Mouse (Mus musculus) kidney, embryonic 16.5 days (tissue): ENCODE measurements around the gene Fam129a. TPM values are rescaled to one million over a fixed set of nuclear protein-coding genes. Genes with fewer than 3 reads are reported as not detected.

ENCODE experiments used
- ATAC-seq: fragments of 200-750 bp; cut with Nextera tagmentation; 2 replicates; pipeline ENCODE4 v1.8.0; 2017; ENCODE audit warnings: moderate TSS enrichment; ENCODE audit not compliant: low FRiP score, low TSS enrichment
- H3K27ac ChIP-seq: fragments of 300-500 bp; sonication (generic); 2 replicates; pipeline ENCODE4 v1.5.1; 2014; ENCODE audit warnings: low read length
- H3K27me3 ChIP-seq: fragments of 300-500 bp; sonication (generic); 2 replicates; pipeline ENCODE4 v1.6.1; 2014; ENCODE audit warnings: low read length, control low read depth, mixed read lengths; ENCODE audit not compliant: insufficient read depth
- H3K36me3 ChIP-seq: fragments of 300-500 bp; sonication (generic); 2 replicates; pipeline ENCODE4 v1.6.1; 2014; ENCODE audit warnings: low read length, control low read depth, mixed read lengths; ENCODE audit not compliant: insufficient read depth
- H3K4me1 ChIP-seq: fragments of 300-500 bp; sonication (generic); 2 replicates; pipeline ENCODE4 v1.6.1; 2014; ENCODE audit warnings: low read length, control low read depth, mixed read lengths; ENCODE audit not compliant: insufficient read depth
- H3K4me2 ChIP-seq: fragments of 300-500 bp; sonication (generic); replicated peaks from 2 replicates; pipeline ENCODE4 v1.6.1; 2014; ENCODE audit warnings: low read depth, low read length
- H3K4me3 ChIP-seq: fragments of 300-500 bp; sonication (generic); 2 replicates; pipeline ENCODE4 v1.5.1; 2014; ENCODE audit warnings: mild to moderate bottlenecking, low read length
- H3K9ac ChIP-seq: fragments of 300-500 bp; sonication (generic); replicated peaks from 2 replicates; pipeline ENCODE4 v1.6.1; 2014; ENCODE audit warnings: low read length
- H3K9me3 ChIP-seq: fragments of 300-500 bp; sonication (generic); 2 replicates; pipeline ENCODE4 v1.6.1; 2016; ENCODE audit warnings: low read length, control low read depth
- WGBS: fragments of 180-500 bp; shearing (Covaris S2); extraction: QIAGEN DNeasy Blood & Tissue Kit; methylation state at CpG from one replicate; pipeline ENCODE4 v1.1.7; 2014; 5-methylcytosine and 5-hydroxymethylcytosine counted together
- polyA plus RNA-seq: library from polyadenylated mRNA; unstranded; fragments of >200 nt; fragmentation: Nextera tagmentation; extraction: Ambion mirVana; gene quantifications from 2 replicates; pipeline ENCODE4 v1.2.1, GENCODE M21; 2015

The Fam129a gene
- polyA plus RNA-seq, 1 experiment from 2014 or later: 11.8 TPM

DNA sequence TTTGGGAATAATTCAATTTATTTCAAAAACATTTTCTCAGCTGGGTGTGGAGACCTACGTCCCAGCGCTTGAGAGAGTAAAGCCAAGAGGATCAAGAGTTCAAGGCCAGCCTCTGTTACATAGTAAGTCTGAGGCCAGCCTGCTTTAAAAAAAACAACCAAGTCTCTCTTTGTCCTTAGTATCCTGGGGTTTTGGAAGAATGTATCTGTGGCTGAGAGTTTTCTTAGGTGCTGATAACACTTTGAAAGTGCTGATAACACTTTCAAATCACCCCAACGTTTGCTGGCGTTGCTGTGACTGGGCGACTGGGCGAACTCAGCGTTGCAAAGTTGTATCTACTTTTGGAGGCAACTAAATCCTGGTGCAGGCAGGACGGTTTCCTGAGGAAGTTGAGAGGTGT is 88.7 kb downstream of the Fam129a start:
- H3K36me3 ChIP-seq: no peaks in the 10 kb centered on the region
- H3K4me1 ChIP-seq: 0 out of 2 replicates have a peak, but pooled peaks cover 4% of the 10 kb centered on the region
- no peak overlapping the region for H3K4me3 ChIP-seq
- ATAC-seq: no peak
- H3K27me3 ChIP-seq: no peaks in the 10 kb centered on the region
- H3K9ac ChIP-seq: no peak overlapping the region
- H3K9me3 ChIP-seq: no peaks in the 10 kb centered on the region
- H3K27ac ChIP-seq: no peak overlapping the region
- 71% methylated on average over 8 of the region's 8 CpGs for WGBS
- H3K4me2 ChIP-seq: no peak overlapping the region

DNA sequence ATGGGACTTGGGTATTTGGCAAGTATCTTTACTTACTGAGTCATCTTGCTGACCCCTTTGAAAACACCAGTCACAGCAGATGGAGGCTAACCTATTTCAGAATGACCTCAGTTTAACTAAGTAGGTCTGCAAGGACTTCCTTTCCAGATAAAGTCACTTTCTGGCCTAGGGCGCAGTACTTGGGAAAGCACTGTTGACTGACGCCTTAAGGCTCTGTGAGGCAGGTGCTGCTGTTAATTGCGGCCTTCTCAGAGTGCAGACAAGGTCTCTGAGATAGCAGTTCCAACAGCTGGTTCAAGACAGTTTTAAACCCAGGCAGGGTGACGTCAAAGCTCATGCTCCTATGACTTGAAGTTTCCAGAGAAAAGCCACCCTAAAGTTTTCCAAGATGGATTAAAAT is 89.3 kb downstream of the Fam129a start:
- H3K9ac ChIP-seq: no peak overlapping the region

DNA sequence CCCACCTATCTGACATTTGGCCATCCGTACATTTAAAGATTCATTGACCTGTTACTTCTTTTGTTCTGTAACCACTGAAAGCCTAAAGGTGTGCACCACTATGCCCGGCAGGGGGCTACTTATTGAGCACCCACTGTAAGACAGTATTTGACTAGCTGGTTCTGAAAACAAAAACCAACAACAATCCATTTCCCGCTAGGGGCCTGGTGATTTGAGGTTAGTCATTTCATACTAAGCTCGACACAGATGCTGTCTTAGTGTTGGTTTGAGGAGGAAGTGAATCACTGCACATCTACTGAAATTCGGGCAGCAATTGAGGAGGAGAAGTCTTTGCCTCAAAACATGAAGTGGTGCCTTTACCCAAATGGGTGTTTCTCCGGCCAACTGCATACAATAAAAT is 89.9 kb downstream of the Fam129a start:
- WGBS: 88% methylated on average over 6 of the region's 6 CpGs

More for the DNA sequence above, 89.3 kb downstream of the Fam129a start:
- H3K4me3 ChIP-seq: no peak overlapping the region
- no peaks in the 10 kb centered on the region for H3K9me3 ChIP-seq
- 0 out of 2 replicates have a peak, but pooled peaks cover 4% of the 10 kb centered on the region for H3K4me1 ChIP-seq
- no peak overlapping the region for H3K4me2 ChIP-seq
- no peak for ATAC-seq
- no peaks in the 10 kb centered on the region for H3K27me3 ChIP-seq
- H3K27ac ChIP-seq: no peak overlapping the region
- 78% methylated on average over 4 of the region's 4 CpGs for WGBS
- H3K36me3 ChIP-seq: no peaks in the 10 kb centered on the region

DNA sequence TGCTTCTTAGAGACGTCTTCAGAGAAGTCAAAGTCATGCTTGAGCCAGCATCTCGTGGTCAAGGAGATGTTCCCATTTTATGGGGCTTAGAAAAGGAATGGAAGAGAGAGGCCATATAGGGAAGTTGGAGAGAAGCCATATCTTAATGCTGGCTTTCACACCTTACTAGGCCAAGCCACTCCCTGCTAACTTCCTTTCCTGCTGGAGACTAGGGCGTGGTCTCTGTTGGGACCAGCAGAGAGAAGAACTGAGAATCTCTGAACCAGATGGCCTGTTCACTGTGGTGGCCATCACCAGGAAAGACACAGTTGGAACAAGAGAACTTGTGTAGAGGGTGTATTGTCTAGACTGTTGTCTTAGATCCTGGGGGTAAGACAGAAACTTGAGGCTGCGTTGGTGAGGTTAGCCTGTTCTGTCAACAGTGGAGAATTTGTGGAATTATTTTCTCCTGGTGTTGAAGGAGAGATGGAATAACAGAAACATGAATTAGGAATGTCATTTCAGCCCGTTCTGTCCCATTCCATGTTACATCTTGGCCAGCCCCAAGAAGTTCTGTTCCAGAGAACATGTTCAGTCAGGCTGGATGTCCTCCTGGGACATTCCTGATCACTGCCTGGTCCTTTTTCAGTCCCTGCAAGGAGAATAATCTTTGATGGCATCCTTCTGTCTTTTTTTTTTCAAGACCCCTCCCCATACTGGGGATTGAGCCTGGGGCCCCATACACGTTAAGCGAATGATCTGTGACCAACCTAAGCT is 90.9 kb downstream of the Fam129a start:
- H3K36me3 ChIP-seq: no peaks in the 10 kb centered on the region
- no peaks in the 10 kb centered on the region for H3K9me3 ChIP-seq
- H3K27ac ChIP-seq: no peak overlapping the region
- no peak overlapping the region for H3K4me2 ChIP-seq
- H3K9ac ChIP-seq: no peak overlapping the region
- 0 out of 2 replicates have a peak, but pooled peaks cover 4% of the 10 kb centered on the region for H3K4me1 ChIP-seq
- no peak overlapping the region for H3K4me3 ChIP-seq
- WGBS: 83% methylated on average over 7 of the region's 7 CpGs
- no peak for ATAC-seq
- no peaks in the 10 kb centered on the region for H3K27me3 ChIP-seq

More for the DNA sequence above, 89.9 kb downstream of the Fam129a start:
- H3K36me3 ChIP-seq: no peaks in the 10 kb centered on the region
- 0 out of 2 replicates have a peak, but pooled peaks cover 4% of the 10 kb centered on the region for H3K4me1 ChIP-seq
- H3K27me3 ChIP-seq: no peaks in the 10 kb centered on the region
- ATAC-seq: no peak
- no peak overlapping the region for H3K27ac ChIP-seq
- no peak overlapping the region for H3K9ac ChIP-seq
- no peaks in the 10 kb centered on the region for H3K9me3 ChIP-seq
- H3K4me2 ChIP-seq: no peak overlapping the region
- no peak overlapping the region for H3K4me3 ChIP-seq

DNA sequence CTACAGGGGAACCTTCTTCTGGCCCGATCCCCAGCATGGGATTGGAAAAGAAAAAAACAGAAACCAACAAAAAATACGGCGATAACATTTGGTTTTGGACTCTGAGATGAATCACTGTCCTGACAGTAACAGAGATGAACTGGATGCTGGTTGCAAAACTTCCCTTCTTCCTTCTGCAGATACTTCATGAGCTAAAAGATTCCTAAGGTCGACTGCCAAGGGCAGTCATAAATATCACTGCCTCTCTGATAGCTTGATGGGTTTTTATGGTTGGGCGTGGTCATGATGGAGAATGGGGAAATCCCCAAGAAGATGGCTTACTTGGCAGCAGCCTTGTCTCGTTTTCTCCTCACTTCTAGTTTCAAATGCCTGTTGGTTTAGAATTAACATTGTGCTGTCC is 92.0 kb downstream of the Fam129a start:
- 58% methylated on average over 6 of the region's 6 CpGs for WGBS
- Histone ChIP-seq H3K9ac (no peak overlapping the region), H3K4me3 (no peak overlapping the region), H3K36me3 (no peaks in the 10 kb centered on the region), H3K27ac (no peak overlapping the region), H3K9me3 (no peaks in the 10 kb centered on the region), H3K27me3 (no peaks in the 10 kb centered on the region), H3K4me1 (0 out of 2 replicates have a peak, but pooled peaks cover 4% of the 10 kb centered on the region), H3K4me2 (no peak overlapping the region)
- ATAC-seq: no peak

DNA sequence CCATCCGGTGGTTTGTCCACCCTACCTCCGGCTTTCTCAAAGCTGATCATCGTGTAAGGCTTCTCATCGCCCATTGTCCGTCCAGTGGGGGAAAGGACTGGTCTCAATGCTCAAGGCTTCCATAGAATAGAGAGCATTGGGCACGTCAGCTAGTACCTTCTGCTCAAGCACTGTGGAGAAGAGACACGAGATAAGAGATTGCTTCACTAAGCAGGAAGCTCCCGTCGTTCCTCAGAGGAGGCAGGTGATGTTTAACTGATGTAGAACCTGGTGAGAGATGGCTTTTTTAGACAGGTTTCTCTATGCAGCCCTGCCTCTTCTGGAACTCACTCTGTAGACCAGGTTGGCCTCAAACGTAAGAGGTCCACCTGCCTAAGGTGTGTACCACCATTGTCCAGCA is 93.4 kb downstream of the Fam129a start:
- Histone ChIP-seq H3K4me3 (no peak overlapping the region), H3K9ac (no peak overlapping the region), H3K4me1 (0 out of 2 replicates have a peak, but pooled peaks cover 4% of the 10 kb centered on the region), H3K9me3 (no peaks in the 10 kb centered on the region), H3K4me2 (no peak overlapping the region), H3K27me3 (no peaks in the 10 kb centered on the region), H3K27ac (no peak overlapping the region), H3K36me3 (no peaks in the 10 kb centered on the region)
- ATAC-seq: no peak
- WGBS: 90% methylated on average over 10 of the region's 10 CpGs

DNA sequence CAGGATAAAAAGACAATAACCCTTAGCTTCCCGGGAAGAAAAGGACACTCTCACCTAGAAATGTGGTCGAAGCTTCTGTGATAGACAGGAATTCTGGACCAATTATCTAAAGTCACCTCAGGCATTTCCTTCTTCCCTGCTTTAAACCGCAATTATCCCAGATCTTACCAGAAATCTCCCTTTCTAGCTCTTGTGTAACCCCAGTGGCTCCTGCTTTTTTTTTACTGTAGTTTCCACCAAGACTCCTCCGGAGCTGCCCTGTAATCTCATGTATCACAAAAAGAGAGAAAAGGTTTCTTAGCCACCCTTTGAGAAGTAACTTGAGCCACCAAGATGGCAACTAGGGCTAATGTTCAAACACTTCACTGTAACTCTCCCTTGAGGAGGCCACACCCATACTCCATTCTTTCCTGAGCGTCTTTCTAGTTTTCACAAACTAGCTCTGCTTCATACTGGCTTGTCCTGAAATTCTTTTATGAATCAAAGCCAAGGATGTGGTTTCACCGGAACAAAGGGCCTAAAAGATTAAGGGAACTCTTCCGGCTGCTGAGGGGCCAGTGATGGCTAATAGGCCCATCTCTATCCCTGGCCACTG is 93.9 kb downstream of the Fam129a start:
- Histone ChIP-seq H3K4me2 (no peak overlapping the region), H3K4me3 (no peak overlapping the region), H3K36me3 (no peaks in the 10 kb centered on the region), H3K9me3 (no peaks in the 10 kb centered on the region), H3K9ac (no peak overlapping the region), H3K4me1 (0 out of 2 replicates have a peak, but pooled peaks cover 4% of the 10 kb centered on the region), H3K27ac (no peak overlapping the region), H3K27me3 (no peaks in the 10 kb centered on the region)
- ATAC-seq: no peak
- 72% methylated on average over 7 of the region's 7 CpGs for WGBS

DNA sequence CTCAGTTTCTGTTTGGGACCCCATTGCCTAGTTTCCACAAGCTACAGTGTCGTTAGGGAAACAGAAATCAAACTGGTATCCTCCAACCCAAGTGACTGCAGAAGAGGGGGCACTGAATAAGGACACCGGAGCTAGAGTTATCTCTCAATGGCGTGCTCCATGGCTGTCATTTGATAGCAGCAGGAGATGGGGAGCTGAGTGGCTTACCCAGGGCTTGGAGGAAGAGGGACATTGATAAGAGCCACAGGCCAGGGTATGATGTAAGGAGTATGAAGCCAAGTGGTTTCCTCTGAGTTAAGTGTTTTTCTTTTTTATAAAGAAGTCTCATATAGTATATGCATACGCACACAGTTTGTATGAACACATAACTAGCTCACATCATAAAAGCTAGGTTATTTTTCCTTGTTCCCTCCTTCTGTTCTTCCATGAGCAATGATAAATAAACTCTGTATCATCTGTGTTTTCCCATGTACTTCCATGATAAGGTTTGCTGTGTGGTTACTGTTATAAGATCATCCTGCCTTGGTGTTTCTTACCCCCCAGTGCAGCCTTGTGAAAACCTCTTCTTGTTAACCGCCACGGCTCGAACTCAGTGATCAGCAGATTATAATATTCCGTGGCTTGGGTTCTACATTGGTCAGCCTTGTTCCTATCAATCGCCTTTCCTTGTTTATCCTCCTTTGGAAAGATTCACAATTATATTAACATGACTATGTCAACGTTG is 96.5 kb downstream of the Fam129a start:
- Histone ChIP-seq H3K9ac (no peak overlapping the region), H3K4me2 (no peak overlapping the region), H3K36me3 (no peaks in the 10 kb centered on the region), H3K4me1 (0 out of 2 replicates have a peak, but pooled peaks cover 5% of the 10 kb centered on the region), H3K27ac (no peak overlapping the region), H3K9me3 (no peaks in the 10 kb centered on the region), H3K27me3 (no peaks in the 10 kb centered on the region), H3K4me3 (no peak overlapping the region)
- no peak for ATAC-seq
- WGBS: 88% methylated on average over 10 of the region's 10 CpGs

DNA sequence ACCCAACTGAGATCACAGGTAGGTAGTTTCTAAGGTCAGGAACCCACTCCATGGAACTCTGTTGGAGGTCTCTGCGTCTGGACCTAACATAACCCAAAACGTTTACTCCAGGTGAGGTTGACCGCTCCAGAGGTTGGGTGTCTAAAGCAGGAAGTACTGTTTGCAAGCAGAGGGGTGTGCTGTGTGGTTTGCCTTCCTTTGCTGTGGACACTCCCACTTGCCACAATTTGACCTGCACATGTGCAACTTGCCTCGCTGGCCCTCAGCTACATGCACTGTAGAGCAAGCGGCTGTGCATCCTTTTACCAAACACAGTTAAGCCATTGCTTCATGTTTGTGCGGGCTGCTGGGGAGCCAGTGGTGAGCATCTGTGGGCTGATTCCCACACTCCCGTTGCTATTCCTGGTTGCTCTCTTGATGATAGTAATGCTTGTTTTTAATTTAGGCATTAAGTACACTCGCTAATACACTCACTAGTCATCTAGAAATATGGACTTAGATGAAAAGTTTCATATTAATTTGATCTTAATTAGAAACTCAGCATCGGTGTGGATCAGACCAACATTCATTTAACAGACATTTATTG is 99.1 kb downstream of the Fam129a start:
- ATAC-seq: no peak
- 82% methylated on average over 9 of the region's 9 CpGs for WGBS
- no peaks in the 10 kb centered on the region for H3K9me3 ChIP-seq

More for the DNA sequence above, 99.1 kb downstream of the Fam129a start:
- H3K36me3 ChIP-seq: no peaks in the 10 kb centered on the region
- H3K9ac ChIP-seq: no peak overlapping the region
- H3K27me3 ChIP-seq: no peaks in the 10 kb centered on the region
- 0 out of 2 replicates have a peak, but pooled peaks cover 2% of the 10 kb centered on the region for H3K4me1 ChIP-seq
- H3K4me3 ChIP-seq: no peak overlapping the region
- H3K27ac ChIP-seq: no peak overlapping the region
- H3K4me2 ChIP-seq: no peak overlapping the region
